Mouse (Mus musculus) midbrain, postnatal 0 days (tissue): ENCODE measurements around the gene Arhgef1. TPM values are rescaled to one million over a fixed set of nuclear protein-coding genes. Genes with fewer than 3 reads are reported as not detected.

Experiments used
- ATAC-seq: fragments of 200-750 bp; cut with Nextera tagmentation; 2 replicates; pipeline ENCODE4 v1.8.0; 2017; ENCODE audit warnings: moderate number of reproducible peaks, mild to moderate bottlenecking, moderate TSS enrichment, moderate library complexity; ENCODE audit not compliant: low FRiP score
- DNase-seq: peaks from one replicate; pipeline ENCODE4 v3.0.0-alpha.2; 2015; ENCODE audit warnings: low spot score
- H3K27ac ChIP-seq: fragments of 300-500 bp; sonication (generic); 2 replicates; pipeline ENCODE4 v1.5.1; 2014; ENCODE audit warnings: low read depth, mild to moderate bottlenecking, low read length, mixed read lengths
- H3K27me3 ChIP-seq: fragments of 300-500 bp; sonication (generic); 2 replicates; pipeline ENCODE4 v1.6.1; 2014; ENCODE audit warnings: low read length, control low read depth, mixed read lengths; ENCODE audit not compliant: insufficient read depth
- H3K36me3 ChIP-seq: fragments of 300-500 bp; sonication (generic); 2 replicates; pipeline ENCODE4 v1.6.1; 2014; ENCODE audit warnings: low read length, control low read depth, mixed read lengths; ENCODE audit not compliant: insufficient read depth
- H3K4me1 ChIP-seq: fragments of 300-500 bp; sonication (generic); 2 replicates; pipeline ENCODE4 v1.6.1; 2014; ENCODE audit warnings: mild to moderate bottlenecking, control low read depth, antibody characterized with exemption, low read length, mixed read lengths; ENCODE audit not compliant: insufficient read depth
- H3K4me2 ChIP-seq: fragments of 300-500 bp; sonication (generic); 2 replicates; pipeline ENCODE4 v1.6.1; 2014; ENCODE audit warnings: low read depth, mild to moderate bottlenecking, low read length, mixed read lengths; ENCODE audit not compliant: poor library complexity, severe bottlenecking
- H3K4me3 ChIP-seq: fragments of 300-500 bp; sonication (generic); 2 replicates; pipeline ENCODE4 v1.5.1; 2014; ENCODE audit warnings: low read depth, mild to moderate bottlenecking, low read length, moderate library complexity
- H3K9ac ChIP-seq: fragments of 300-500 bp; sonication (generic); replicated peaks from 2 replicates; pipeline ENCODE4 v1.6.1; 2014; ENCODE audit warnings: mild to moderate bottlenecking, low read length, moderate library complexity, mixed read lengths; ENCODE audit not compliant: poor library complexity, severe bottlenecking
- H3K9me3 ChIP-seq: fragments of 300-500 bp; sonication (generic); 2 replicates; pipeline ENCODE4 v1.6.1; 2016; ENCODE audit warnings: low read length, control low read depth
- CTCF ChIP-seq: IDR thresholded peaks from 2 replicates; pipeline ENCODE4 v1.5.1; 2016; ENCODE audit warnings: antibody characterized with exemption, mild to moderate bottlenecking
- WGBS: fragments of 180-500 bp; shearing (Covaris S2); extraction: QIAGEN DNeasy Blood & Tissue Kit; methylation state at CpG from one replicate; pipeline ENCODE4 v1.1.7; 2014; 5-methylcytosine and 5-hydroxymethylcytosine counted together
- polyA plus RNA-seq: library from polyadenylated mRNA; unstranded; fragments of >200 nt; fragmentation: Nextera tagmentation; extraction: Ambion mirVana; gene quantifications from 2 replicates; pipeline ENCODE4 v1.2.1, GENCODE M21; 2015
- total RNA-seq: library from RNA; depleted of rRNA; stranded (reverse); fragments of >200 nt; gene quantifications from 2 replicates; pipeline ENCODE4 v1.2.3, GENCODE M21; 2014

Gene Arhgef1
- total and polyA plus RNA-seq, 2 experiments from 2014 or later, result 19.1 to 33.0 TPM

DNA sequence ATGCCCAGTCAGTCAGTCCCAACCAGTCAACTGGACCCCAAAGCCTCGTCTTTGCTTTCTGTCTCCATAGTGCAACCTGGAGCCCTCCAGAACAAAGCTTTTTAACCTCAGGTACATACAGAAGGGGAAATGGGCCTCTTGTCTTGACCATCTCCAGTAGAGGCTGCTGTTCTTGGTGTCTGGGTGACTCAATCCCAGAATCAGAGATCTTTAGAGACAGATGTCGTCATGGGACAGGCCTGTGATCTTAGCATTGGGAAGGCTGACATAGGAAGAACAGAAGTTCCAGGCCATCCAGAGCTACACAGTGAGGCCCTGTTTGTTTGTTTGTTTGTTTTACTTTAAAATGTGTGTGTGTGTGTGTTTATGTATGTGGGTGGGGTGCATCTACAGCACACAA lies 61.6 kb downstream of the Arhgef1 start:
- H3K4me1 ChIP-seq, result no peaks in the 10 kb centered on the region
- no peak overlapping the region for H3K9ac ChIP-seq
- ATAC-seq, result no peak

DNA sequence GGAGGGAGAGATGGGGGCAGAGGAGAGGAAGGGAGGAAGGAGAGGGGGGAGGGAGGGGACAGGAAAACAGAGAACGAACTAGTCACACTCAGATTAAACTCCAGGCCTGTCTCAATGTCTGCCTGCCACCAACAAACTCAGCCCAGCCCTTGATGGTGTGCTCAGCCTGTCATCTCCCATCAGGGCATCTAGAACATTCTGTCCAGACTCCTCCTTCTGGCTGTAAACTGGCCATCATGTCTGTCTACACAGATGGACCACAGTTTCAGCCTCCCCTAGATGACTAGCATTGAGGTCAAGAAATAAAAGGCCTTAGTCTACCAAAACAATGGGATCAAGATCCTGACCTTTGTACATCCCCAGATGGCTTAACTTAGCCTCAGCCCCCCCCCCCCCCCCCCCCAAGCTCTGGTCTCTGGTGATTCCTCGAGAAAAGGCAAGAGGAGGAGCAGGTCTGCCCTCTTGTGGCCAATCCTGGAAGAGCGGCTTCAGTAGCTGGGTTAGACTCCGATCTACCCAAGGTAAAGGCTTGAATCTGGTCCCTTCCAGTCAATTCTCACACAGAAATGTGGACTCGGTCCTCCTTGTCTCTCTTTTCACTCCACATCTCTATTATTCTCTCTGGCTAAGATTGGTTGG lies 62.3 kb downstream of the Arhgef1 start:
- Histone ChIP-seq H3K9ac (no peak overlapping the region), H3K27ac (no peak overlapping the region), H3K4me2 (no peak overlapping the region), H3K4me1 (no peaks in the 10 kb centered on the region), H3K9me3 (no peaks in the 10 kb centered on the region), H3K27me3 (no peaks in the 10 kb centered on the region), H3K36me3 (peaks cover 8% of the 10 kb centered on the region; the same call in 1 of the 2 replicates), H3K4me3 (no peak overlapping the region)
- TF ChIP-seq CTCF, result peak; percentile 82
- no peak for ATAC-seq
- WGBS, result 15% methylated on average over 5 of the region's 5 CpGs
- DNase-seq, result peak; percentile 84

More for the DNA sequence above, 61.6 kb downstream of the Arhgef1 start:
- no peak for DNase-seq
- Histone ChIP-seq H3K9me3 (no peaks in the 10 kb centered on the region), H3K4me2 (no peak overlapping the region), H3K27ac (no peak overlapping the region), H3K4me3 (no peak overlapping the region), H3K36me3 (0 out of 2 replicates have a peak, but pooled peaks cover 3% of the 10 kb centered on the region), H3K27me3 (no peaks in the 10 kb centered on the region)
- TF ChIP-seq CTCF, result no peak
- 86% methylated on average over 2 of the region's 2 CpGs for WGBS

DNA sequence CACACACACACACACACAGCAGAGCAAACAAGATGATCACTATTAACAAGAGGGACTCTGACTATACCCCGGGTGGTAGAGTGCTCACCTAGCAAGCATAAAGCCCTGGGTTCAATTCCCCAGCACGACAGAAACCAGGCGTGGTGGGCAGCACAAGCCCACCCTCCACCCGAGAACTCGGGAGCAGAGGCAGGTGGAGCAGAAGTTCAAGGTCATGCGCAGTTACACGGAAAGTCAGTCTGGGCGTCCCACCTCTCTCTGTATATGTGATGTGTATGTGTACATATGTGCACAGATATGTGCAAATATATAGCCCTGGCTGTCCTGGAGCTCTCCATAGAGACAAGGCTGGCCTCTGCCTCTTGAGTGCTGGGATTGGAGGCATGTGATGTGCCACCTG lies 65.3 kb downstream of the Arhgef1 start:
- 0 out of 2 replicates have a peak, but pooled peaks cover 2% of the 10 kb centered on the region for H3K4me1 ChIP-seq
- no peaks in the 10 kb centered on the region for H3K27me3 ChIP-seq
- TF ChIP-seq CTCF, result no peak
- no peak overlapping the region for H3K4me3 ChIP-seq
- 87% methylated on average over 8 of the region's 8 CpGs for WGBS
- no peak overlapping the region for H3K4me2 ChIP-seq
- no peak overlapping the region for H3K9ac ChIP-seq
- H3K27ac ChIP-seq, result no peak overlapping the region
- H3K9me3 ChIP-seq, result no peaks in the 10 kb centered on the region
- ATAC-seq (no peak), DNase-seq (no peak)
- peaks cover 11% of the 10 kb centered on the region; the same call in 1 of the 2 replicates for H3K36me3 ChIP-seq

DNA sequence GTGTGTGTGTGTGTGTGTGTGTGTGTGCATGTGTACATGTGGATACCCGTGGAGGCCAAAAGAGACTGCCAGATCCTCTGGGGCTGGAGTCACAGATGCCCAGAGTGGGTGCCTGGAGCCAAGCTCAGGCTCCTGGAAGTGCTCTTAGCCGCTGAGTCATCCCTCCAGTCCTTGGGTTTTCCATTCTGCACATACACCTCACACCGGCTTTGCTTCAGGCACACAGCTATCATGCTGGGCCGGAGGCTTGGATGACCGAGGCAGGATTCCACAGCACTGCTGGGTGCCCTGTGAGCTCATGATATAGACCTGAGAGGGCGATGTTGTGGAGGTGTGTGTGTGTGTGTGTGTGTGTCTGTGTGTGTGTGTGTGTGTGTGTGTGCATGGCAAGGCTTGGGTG lies 65.8 kb downstream of the Arhgef1 start:
- DNase-seq, result no peak
- WGBS, result 83% methylated on average over 6 of the region's 6 CpGs
- H3K9ac ChIP-seq, result no peak overlapping the region
- H3K9me3 ChIP-seq, result no peaks in the 10 kb centered on the region
- 0 out of 2 replicates have a peak, but pooled peaks cover 2% of the 10 kb centered on the region for H3K4me1 ChIP-seq
- H3K4me2 ChIP-seq, result no peak overlapping the region
- TF ChIP-seq CTCF, result no peak
- no peak overlapping the region for H3K27ac ChIP-seq
- H3K27me3 ChIP-seq, result no peaks in the 10 kb centered on the region
- H3K36me3 ChIP-seq, result peaks cover 11% of the 10 kb centered on the region; the same call in 1 of the 2 replicates
- ATAC-seq, result no peak
- no peak overlapping the region for H3K4me3 ChIP-seq

DNA sequence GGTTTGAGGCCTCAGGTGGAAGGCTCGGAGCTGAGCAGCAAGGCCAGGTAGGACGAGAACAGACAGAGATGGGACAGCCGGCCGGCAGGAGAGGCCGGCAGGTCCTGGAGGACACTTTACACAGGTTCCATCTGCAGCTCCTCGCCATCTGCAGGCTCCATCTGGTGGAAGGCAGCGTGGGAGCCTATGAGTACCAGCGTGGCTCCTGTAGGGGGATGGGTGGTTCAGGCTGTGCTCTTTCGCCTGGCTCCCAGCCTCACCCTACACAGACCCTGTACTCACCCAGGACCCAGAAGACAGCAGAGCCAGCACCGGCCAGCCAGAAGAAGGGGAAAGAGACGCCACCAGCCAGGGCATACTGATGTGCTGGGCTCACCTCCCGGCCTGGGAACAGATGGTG lies 67.1 kb downstream of the Arhgef1 start:
- no peak for TF ChIP-seq CTCF

DNA sequence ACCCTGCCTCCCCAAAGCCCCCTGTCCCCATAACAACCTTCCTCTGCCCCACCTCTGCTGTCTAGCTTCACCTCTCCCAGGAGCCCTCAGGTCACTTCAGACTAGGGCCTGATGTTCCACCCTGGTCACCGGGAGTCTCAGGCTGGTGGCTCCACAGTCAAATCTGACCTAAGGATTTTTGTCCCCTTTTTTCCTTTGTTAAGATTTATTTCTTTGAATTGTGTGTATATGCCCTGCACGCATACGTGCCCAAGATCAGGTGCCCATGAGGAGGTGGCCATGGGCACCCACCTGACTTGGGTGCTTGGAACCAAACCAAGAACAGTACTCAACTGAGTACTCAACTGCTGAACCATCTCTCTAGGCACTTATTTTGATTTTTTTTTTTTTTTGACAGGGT lies 67.6 kb downstream of the Arhgef1 start:
- no peaks in the 10 kb centered on the region for H3K9me3 ChIP-seq
- H3K27ac ChIP-seq, result no peak overlapping the region
- WGBS, result 91% methylated on average over 3 of the region's 3 CpGs
- no peak for TF ChIP-seq CTCF
- H3K27me3 ChIP-seq, result no peaks in the 10 kb centered on the region
- ATAC-seq (no peak), DNase-seq (no peak)
- H3K9ac ChIP-seq, result no peak overlapping the region
- 0 out of 2 replicates have a peak, but pooled peaks cover 2% of the 10 kb centered on the region for H3K4me1 ChIP-seq
- H3K4me2 ChIP-seq, result no peak overlapping the region
- H3K4me3 ChIP-seq, result no peak overlapping the region
- peaks cover 11% of the 10 kb centered on the region; the same call in 1 of the 2 replicates for H3K36me3 ChIP-seq

More for the DNA sequence above, 67.1 kb downstream of the Arhgef1 start:
- no peak overlapping the region for H3K4me3 ChIP-seq
- no peaks in the 10 kb centered on the region for H3K27me3 ChIP-seq
- ATAC-seq, result no peak
- peak; percentile 41 for DNase-seq
- no peak overlapping the region for H3K4me2 ChIP-seq
- WGBS, result 86% methylated on average over 12 of the region's 12 CpGs
- H3K4me1 ChIP-seq, result 0 out of 2 replicates have a peak, but pooled peaks cover 2% of the 10 kb centered on the region
- H3K9ac ChIP-seq, result no peak overlapping the region
- peaks cover 11% of the 10 kb centered on the region; the same call in 1 of the 2 replicates for H3K36me3 ChIP-seq
- H3K27ac ChIP-seq, result no peak overlapping the region
- no peaks in the 10 kb centered on the region for H3K9me3 ChIP-seq
